Mouse (Mus musculus) left cerebral cortex, adult 9 months (tissue): ENCODE data around the gene Rps27l.

ENCODE experiments used
- DNase-seq, 2 experiments: peaks; one replicate each; pipeline ENCODE4 v3.0.0; 2022; ENCODE audit warnings: low spot score in 2 of 2

The Rps27l gene

GRCm38 (mm10) chr9:66982085-66982484, 36.2 kb downstream of the Rps27l start:
- DNase-seq = no peak

- DNase-seq = no peak
These were observed 39.5 kb downstream of the Rps27l start for GRCm38 (mm10) chr9:66985377-66985776.

- no peak for DNase-seq
These were observed 42.5 kb downstream of the Rps27l start for GRCm38 (mm10) chr9:66988198-66988887.

- DNase-seq = peak in 1 of 2 experiments; percentile 61
These were observed 43.1 kb downstream of the Rps27l start for GRCm38 (mm10) chr9:66988888-66989414.

GRCm38 (mm10) chr9:66989581-66989980, 43.7 kb downstream of the Rps27l start:
- DNase-seq = no peak

GRCm38 (mm10) chr9:66990046-66990445, 44.2 kb downstream of the Rps27l start:
- DNase-seq = no peak

- peak in 1 of 2 experiments; percentile 61 for DNase-seq
These were observed 45.3 kb downstream of the Rps27l start for GRCm38 (mm10) chr9:66991021-66991749.

- no peak for DNase-seq
These were observed 46.0 kb downstream of the Rps27l start for GRCm38 (mm10) chr9:66991750-66992410.
